Comparison of ENCODE assay signal across 28 mouse cellular contexts in the genomic region with DNA sequence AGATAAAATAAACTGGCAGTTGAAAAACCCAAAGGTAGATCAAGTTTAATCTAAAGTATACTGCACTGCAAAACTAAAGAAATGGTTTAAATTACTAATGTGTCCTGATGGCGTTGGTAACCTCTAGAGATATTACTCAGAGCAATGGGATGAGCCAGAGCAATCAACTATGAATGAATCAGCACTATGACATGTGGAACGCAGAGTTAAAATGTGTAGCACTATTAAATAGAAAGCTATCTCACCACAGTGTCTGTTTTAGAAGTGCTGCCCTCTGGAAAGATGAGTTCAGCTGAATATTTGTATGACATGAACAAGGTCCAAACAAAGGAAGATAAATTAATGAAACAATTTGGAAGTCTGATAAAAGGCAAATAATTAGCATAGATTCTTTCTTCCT. TPM values are rescaled to one million over a fixed set of nuclear protein-coding genes. Genes with fewer than 3 reads are reported as not detected.
DNase-seq lines count a peak whose midpoint lies in the region; TF ChIP-seq lines count a peak whose summit lies in the region.
"Had no signal": no experiment of that assay in that cellular context is flagged by ENCODE, and none has a peak within 500 bp of the region (broad histone marks: within the 10 kb centered on the region; RNA-seq: fewer than 3 reads in every experiment).

No protein-coding gene starts in this region.

- TF ChIP-seq POLR2A in embryonic fibroblast, embryonic 13.5 days (IDR thresholded peaks at IDR 0.05; ENCODE audit: low read depth, low read length): no peak

- no peak for TF ChIP-seq CTCF in embryonic fibroblast, embryonic 13.5 days (IDR thresholded peaks at IDR 0.05; ENCODE audit: borderline replicate concordance, insufficient read depth, low read length)

- H3K4me3 ChIP-seq in embryonic fibroblast, embryonic 13.5 days (ENCODE audit: insufficient read depth, low read length): no peak overlapping the region
- H3K4me3 ChIP-seq: embryonic facial prominence, embryonic 12.5 days; embryonic facial prominence, embryonic 15.5 days; erythroblast, embryonic 14.5 days; forebrain, embryonic 12.5 days; forebrain, embryonic 15.5 days; heart, embryonic 12.5 days; heart, embryonic 15.5 days; hindbrain, embryonic 10.5 days had no signal

- DNase-seq in adrenal gland, adult 2 months: peak; percentile 14
- no peak for DNase-seq in adrenal gland, postnatal 36 days
- DNase-seq in NIH3T3 (ENCODE audit: low read depth): peak; percentile 63
- DNase-seq in thymus, postnatal 4 days: no peak
- DNase-seq in neural tube, embryonic 10.5 days (ENCODE audit: extremely low spot score, low spot score): no peak
- no peak for DNase-seq in left cerebral cortex, postnatal 36 days (ENCODE audit: low spot score in 2 of 2)
- DNase-seq in embryo, embryonic 9.5 days (ENCODE audit: extremely low spot score): no peak
- DNase-seq: adrenal gland, postnatal 14 days; cerebellum, adult 11-12 months; cerebellum, adult 8-10 months; cerebellum, postnatal 10 days; cerebellum, postnatal 36 days; gastrocnemius, postnatal 25 days; heart, adult 18-20 months; heart, postnatal 10 days; heart, postnatal 36 days had no signal

- intact Hi-C loops in left cerebral cortex, postnatal 36 days (cut with DNase I): no loop called here

- H3K4me1 ChIP-seq in embryonic fibroblast, embryonic 13.5 days (ENCODE audit: control insufficient read depth, insufficient read depth, low read length): peaks cover 2% of the 10 kb centered on the region; the same call in 1 of the 2 replicates
- H3K4me1 ChIP-seq: embryonic facial prominence, embryonic 12.5 days; embryonic facial prominence, embryonic 15.5 days; forebrain, embryonic 12.5 days; forebrain, embryonic 15.5 days; heart, embryonic 15.5 days; hindbrain, embryonic 10.5 days had no signal

- peak overlapping the region; percentile 13; the same call in 1 of the 2 replicates for H3K27ac ChIP-seq in embryonic fibroblast, embryonic 13.5 days (ENCODE audit: insufficient read depth, low read length)
- H3K27ac ChIP-seq: embryonic facial prominence, embryonic 12.5 days; embryonic facial prominence, embryonic 15.5 days; forebrain, embryonic 12.5 days; forebrain, embryonic 15.5 days; heart, embryonic 15.5 days; hindbrain, embryonic 10.5 days; hindbrain, embryonic 14.5 days; hindbrain, postnatal 0 days had no signal

RNA-seq across cellular contexts. Expression of a gene that starts 6.2 kb away (rescaled TPM):
- total RNA-seq in adrenal gland, adult 2 months (2021): 10 to 100 TPM; 78.7 to 87.4 TPM
- 3.4 and 6.7 TPM in 2 replicates for polyA plus RNA-seq in adrenal gland, adult 2 months (2012; rRNA removed)
- total RNA-seq in adrenal gland, postnatal 36 days (2021): 10 to 100 TPM; 53.9 to 89.1 TPM
- 0.12 TPM in 1 of 2 replicates, not detected in the other for polyA plus RNA-seq in embryonic fibroblast, embryonic 13.5 days (2011; ENCODE audit: insufficient read length, low read depth, missing spikeins)
- 10 to 100 TPM; 22.0 to 29.0 TPM for total RNA-seq in left cerebral cortex, postnatal 36 days (2021)
- polyA plus RNA-seq: erythroblast, embryonic 14.5 days; inflammation-experienced regulatory T-cells, adult 6 months had no signal

Comparison
In these comparisons a context has a peak if more than half of its experiments do, and no peak if none do; other contexts are left out.
1. DNase-seq: peak in adrenal gland, adult 2 months (single experiment) and NIH3T3 (single experiment); none in adrenal gland, postnatal 36 days (0 of 2), thymus, postnatal 4 days (single experiment), neural tube, embryonic 10.5 days (single experiment), left cerebral cortex, postnatal 36 days (0 of 2) and embryo, embryonic 9.5 days (single experiment).